Mouse (Mus musculus): ENCODE data around the gene Alyref. TPM values are rescaled to one million over a fixed set of nuclear protein-coding genes. Genes with fewer than 3 reads are reported as not detected.

Gene Alyref
- polyA plus RNA-seq (2014; fragmentation: Illumina TruSeq; extraction: RNeasy Lipid Tissue Mini Kit (QIAGEN cat#74804); ENCODE audit: low read depth, low replicate concordance): 20.8 TPM

DNA sequence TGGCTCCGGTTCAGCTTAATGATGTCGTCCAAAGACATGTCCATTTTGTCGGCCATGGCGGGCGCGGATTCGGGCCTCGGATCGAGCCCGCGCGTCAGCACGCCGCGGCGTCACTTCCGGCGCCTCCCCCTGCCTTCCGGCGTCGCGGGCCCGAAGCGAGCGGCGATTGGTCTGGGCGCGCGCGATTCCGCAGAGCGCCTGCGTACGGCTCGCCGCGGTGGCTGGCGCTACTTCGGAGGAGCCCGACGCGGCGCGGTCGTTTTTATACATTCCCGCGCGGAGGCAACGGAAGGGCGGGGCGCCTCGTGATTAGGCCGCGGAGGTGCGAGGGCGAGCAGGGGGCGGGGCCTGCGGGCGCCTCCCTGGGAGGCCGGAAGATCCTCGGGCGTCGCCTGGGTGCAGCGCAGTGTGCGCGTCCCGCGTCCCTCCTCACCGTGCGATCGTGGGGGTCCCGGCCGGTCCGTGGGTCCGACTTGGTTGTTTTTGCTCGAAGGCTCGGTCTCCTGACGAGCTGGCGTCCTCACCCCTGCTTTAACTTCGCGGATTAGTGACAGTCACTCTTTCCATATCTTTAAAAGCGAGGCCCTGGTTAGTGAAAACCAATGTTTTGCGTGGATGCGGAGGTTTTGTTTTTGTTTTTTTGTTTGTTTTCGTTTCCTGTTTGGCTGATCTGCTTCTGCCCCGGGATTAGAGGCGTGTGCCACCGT lies at the start of gene Alyref, which contains the start of gene Anapc11:
TSS of gene Alyref (minus strand) at position 83 of the 707 bp plus-strand sequence.
TSS of gene Anapc11 (plus strand) at position 139 of the 707 bp plus-strand sequence.

GRCm38 (mm10) chr11:120643601-120643987 lies 45.4 kb upstream of the Alyref start, which contains the start of gene Pycr1:
Gene Pycr1, minus strand, starts transcription at chr11:120643769.

GRCm38 (mm10) chr11:120633520-120634343 lies 35.6 kb upstream of the Alyref start, which contains the start of gene Mafg:
Gene Mafg, minus strand, starts transcription at chr11:120633600.

DNA sequence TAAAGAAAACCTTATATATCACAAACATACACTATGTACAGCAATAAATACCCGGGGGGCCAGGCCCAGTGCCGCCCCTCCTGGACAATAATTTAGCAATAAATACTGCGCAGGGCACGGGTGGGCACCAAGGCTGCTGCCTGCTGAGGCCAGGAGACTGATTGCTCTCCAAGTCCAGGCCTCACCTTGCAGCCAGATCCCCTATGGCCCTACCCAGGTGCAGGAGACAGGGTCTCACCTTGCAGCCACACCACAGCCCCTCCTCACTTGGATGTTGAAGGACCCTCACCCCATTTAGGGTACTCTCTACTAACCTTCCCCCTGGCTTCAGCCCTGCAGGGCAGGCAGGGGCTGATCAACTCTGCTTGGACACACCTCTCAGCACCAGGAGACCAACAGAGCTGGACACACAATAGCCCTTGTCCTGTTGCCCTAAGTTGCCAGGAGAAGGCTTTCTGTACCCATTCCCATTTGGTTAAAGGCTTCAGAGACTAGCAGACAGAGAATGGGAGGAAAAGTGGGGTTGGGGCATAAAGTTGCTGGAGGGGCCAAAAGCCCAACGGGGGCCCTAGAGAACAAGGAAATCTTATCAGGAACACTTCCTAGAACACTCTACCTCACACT lies 27.1 kb upstream of the Alyref start, which contains the start of gene Sirt7:
TSS of gene Sirt7 (minus strand) at position 89 of the 624 bp plus-strand sequence.

GRCm38 (mm10) chr11:120617519-120618112 lies 19.5 kb upstream of the Alyref start, which contains the start of gene Pcyt2:
Gene Pcyt2, minus strand, starts transcription at chr11:120617936.

DNA sequence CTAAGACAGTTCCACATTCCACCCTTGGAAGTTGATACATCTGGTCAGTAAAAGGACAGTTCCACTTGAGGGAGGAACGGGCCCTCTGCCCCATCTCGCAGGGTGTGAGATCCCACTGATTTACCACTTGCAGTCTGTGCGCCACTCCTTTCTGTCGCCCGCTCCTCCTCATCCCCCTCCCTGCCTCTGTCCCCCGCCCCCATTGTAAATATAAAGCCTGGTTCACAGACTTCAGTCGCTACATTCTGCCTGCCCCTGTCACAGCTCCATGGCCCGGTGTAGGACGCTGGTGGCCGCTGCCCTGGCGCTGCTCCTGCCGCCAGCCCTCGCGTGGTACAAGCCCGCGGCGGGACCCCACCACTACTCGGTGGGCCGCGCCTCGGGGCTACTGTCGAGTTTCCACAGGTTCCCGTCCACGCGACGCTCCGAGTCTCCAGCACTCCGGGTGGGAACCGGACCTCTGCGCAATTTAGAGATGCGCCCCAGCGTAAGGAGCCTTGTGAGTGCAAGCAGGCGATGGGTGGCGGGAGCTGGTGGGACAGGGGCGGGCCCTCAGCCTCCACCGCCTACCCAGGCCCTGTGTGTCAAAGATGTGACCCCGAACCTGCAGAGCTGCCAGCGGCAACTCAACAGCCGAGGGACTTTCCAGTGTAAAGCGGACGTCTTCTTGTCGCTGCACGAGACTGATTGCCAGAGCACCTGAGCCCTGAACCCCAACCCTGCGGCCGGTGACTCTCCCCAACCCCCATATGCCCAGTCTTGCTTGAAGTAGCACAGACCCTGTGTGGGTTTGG lies 10.3 kb upstream of the Alyref start, which contains the start of gene Npb:
TSS of gene Npb (plus strand) at position 237 of the 794 bp plus-strand sequence.

DNA sequence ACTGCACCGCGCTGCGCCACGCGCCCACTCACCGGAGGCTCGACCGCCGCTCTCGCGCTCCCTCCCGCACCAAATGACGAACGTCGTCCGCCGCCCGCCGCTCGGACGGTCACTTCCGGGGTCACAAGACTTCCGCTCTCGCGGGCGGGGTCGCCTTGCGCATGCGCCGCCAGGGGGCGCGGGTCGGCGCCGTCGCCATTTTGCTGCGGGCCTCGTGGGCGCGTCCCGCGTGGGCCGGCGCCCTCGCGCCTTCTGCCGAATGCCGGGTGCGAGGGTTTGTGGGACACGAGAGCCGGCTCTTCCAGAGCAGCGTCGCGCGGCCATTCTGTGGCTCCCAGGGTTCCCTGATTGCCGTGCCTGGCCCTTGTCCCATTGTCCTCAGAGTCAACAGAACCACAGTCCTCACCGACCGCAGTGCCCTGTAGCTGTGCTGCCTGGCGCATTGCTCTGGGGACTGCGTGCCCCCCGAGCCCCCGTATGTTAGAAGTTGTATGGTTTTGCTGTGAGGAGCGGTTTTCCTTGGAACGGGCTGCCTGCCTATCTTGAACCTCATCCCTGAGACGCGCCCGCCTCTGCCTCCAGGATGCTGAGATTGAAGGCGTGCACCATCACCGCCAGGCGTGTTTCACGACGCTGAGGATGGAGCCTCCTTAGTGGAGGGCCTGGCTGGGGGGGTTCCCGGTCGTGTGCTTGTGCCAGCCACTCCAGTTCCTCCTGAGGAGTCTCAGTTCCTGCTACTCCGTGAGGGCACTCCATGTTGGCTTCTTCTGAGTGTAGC lies 16.5 kb downstream of the Alyref start, which contains the start of gene Arhgdia:
TSS of gene Arhgdia (minus strand) at position 135 of the 778 bp plus-strand sequence.

GRCm38 (mm10) chr11:120572752-120573584 lies 25.2 kb downstream of the Alyref start, which contains the start of gene P4hb:
Gene P4hb, minus strand, starts transcription at chr11:120573253.

GRCm38 (mm10) chr11:120550810-120551440 lies 47.2 kb downstream of the Alyref start, which contains the start of gene Ppp1r27:
Gene Ppp1r27, minus strand, starts transcription at chr11:120551132.

DNA sequence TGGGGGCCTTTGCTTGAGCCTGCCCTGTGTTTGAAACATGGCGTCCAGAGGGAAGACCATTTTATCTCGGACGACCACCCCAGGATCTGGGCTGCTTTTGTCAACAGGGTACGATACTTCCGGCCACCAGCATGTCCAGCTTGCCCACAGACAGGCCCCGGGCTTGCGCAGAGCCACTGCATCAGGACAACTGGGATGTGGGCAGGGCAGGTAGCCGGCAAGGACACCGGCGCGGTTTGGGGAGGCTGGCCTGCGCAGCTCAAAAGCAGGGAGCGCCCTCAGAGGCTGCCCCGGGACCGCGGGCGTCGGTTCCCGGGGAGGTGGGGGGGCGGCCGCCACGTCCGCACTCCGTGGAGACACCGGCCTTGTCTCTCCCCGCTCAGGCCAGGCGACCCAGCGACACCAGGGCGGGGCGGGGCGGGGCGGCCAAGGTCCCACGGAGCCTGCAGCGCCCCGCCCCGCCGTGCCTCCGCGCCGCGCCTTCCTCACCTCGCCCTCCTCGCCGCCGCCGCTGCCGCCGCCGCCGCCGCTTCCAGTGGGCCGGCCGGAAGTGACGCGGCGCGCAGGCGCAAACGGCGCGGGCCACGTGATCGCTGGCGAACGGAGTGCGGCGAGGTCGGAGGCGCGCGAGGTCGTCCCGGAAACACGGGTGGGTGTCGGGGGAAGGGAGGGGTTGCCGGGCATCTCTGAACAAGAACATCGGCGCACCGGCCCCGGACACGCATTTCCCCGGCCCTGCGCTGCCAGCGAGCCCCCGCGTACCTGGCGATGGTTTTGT lies 48.8 kb downstream of the Alyref start, which contains the start of gene Mcrip1:
TSS of gene Mcrip1 (minus strand) at position 560 of the 778 bp plus-strand sequence.

Other genes with a start within 250 kb of the Alyref start
- gene Actg1, start 249.8 kb downstream of the Alyref start, polyA plus RNA-seq (2014; fragmentation: Illumina TruSeq; extraction: RNeasy Lipid Tissue Mini Kit (QIAGEN cat#74804); ENCODE audit: low read depth, low replicate concordance): 383 TPM
- not detected for gene Fscn2, start 236.8 kb downstream of the Alyref start, polyA plus RNA-seq (2014; fragmentation: Illumina TruSeq; extraction: RNeasy Lipid Tissue Mini Kit (QIAGEN cat#74804); ENCODE audit: low read depth, low replicate concordance)
- 0.29 TPM for gene Faap100, start 219.6 kb downstream of the Alyref start, polyA plus RNA-seq (2014; fragmentation: Illumina TruSeq; extraction: RNeasy Lipid Tissue Mini Kit (QIAGEN cat#74804); ENCODE audit: low read depth, low replicate concordance)
- gene Nploc4, start 160.7 kb downstream of the Alyref start, polyA plus RNA-seq (2014; fragmentation: Illumina TruSeq; extraction: RNeasy Lipid Tissue Mini Kit (QIAGEN cat#74804); ENCODE audit: low read depth, low replicate concordance): 29.9 TPM
- gene Tspan10, start 155.7 kb downstream of the Alyref start, polyA plus RNA-seq (2014; fragmentation: Illumina TruSeq; extraction: RNeasy Lipid Tissue Mini Kit (QIAGEN cat#74804); ENCODE audit: low read depth, low replicate concordance): not detected
- gene Pde6g, start 144.9 kb downstream of the Alyref start, polyA plus RNA-seq (2014; fragmentation: Illumina TruSeq; extraction: RNeasy Lipid Tissue Mini Kit (QIAGEN cat#74804); ENCODE audit: low read depth, low replicate concordance): not detected
- gene Oxld1, start 140.3 kb downstream of the Alyref start, polyA plus RNA-seq (2014; fragmentation: Illumina TruSeq; extraction: RNeasy Lipid Tissue Mini Kit (QIAGEN cat#74804); ENCODE audit: low read depth, low replicate concordance): 1.4 TPM
- 13.4 TPM for gene Ccdc137, start 140.2 kb downstream of the Alyref start, polyA plus RNA-seq (2014; fragmentation: Illumina TruSeq; extraction: RNeasy Lipid Tissue Mini Kit (QIAGEN cat#74804); ENCODE audit: low read depth, low replicate concordance)
- 16.2 TPM for gene Arl16, start 130.8 kb downstream of the Alyref start, polyA plus RNA-seq (2014; fragmentation: Illumina TruSeq; extraction: RNeasy Lipid Tissue Mini Kit (QIAGEN cat#74804); ENCODE audit: low read depth, low replicate concordance)
- 2.4 TPM for gene Mrpl12, start 113.8 kb downstream of the Alyref start, polyA plus RNA-seq (2014; fragmentation: Illumina TruSeq; extraction: RNeasy Lipid Tissue Mini Kit (QIAGEN cat#74804); ENCODE audit: low read depth, low replicate concordance)
- 2.2 TPM for gene Slc25a10, start 106.5 kb downstream of the Alyref start, polyA plus RNA-seq (2014; fragmentation: Illumina TruSeq; extraction: RNeasy Lipid Tissue Mini Kit (QIAGEN cat#74804); ENCODE audit: low read depth, low replicate concordance)
- gene Gcgr, start 67.7 kb downstream of the Alyref start, polyA plus RNA-seq (2014; fragmentation: Illumina TruSeq; extraction: RNeasy Lipid Tissue Mini Kit (QIAGEN cat#74804); ENCODE audit: low read depth, low replicate concordance): not detected
- 1.0 TPM for gene Mcrip1, start 48.6 kb downstream of the Alyref start, polyA plus RNA-seq (2014; fragmentation: Illumina TruSeq; extraction: RNeasy Lipid Tissue Mini Kit (QIAGEN cat#74804); ENCODE audit: low read depth, low replicate concordance)
- not detected for gene Ppp1r27, start 47.2 kb downstream of the Alyref start, polyA plus RNA-seq (2014; fragmentation: Illumina TruSeq; extraction: RNeasy Lipid Tissue Mini Kit (QIAGEN cat#74804); ENCODE audit: low read depth, low replicate concordance)
- gene P4hb, start 25.1 kb downstream of the Alyref start, polyA plus RNA-seq (2014; fragmentation: Illumina TruSeq; extraction: RNeasy Lipid Tissue Mini Kit (QIAGEN cat#74804); ENCODE audit: low read depth, low replicate concordance): 183 TPM
- gene Arhgdia, start 16.7 kb downstream of the Alyref start, polyA plus RNA-seq (2014; fragmentation: Illumina TruSeq; extraction: RNeasy Lipid Tissue Mini Kit (QIAGEN cat#74804); ENCODE audit: low read depth, low replicate concordance): 32.9 TPM
- gene Anapc11, start 56 bp upstream of the Alyref start, polyA plus RNA-seq (2014; fragmentation: Illumina TruSeq; extraction: RNeasy Lipid Tissue Mini Kit (QIAGEN cat#74804); ENCODE audit: low read depth, low replicate concordance): 10.3 TPM
- not detected for gene Npb, start 10.1 kb upstream of the Alyref start, polyA plus RNA-seq (2014; fragmentation: Illumina TruSeq; extraction: RNeasy Lipid Tissue Mini Kit (QIAGEN cat#74804); ENCODE audit: low read depth, low replicate concordance)
- gene Pcyt2, start 19.6 kb upstream of the Alyref start, polyA plus RNA-seq (2014; fragmentation: Illumina TruSeq; extraction: RNeasy Lipid Tissue Mini Kit (QIAGEN cat#74804); ENCODE audit: low read depth, low replicate concordance): 14.4 TPM
- 7.9 TPM for gene Sirt7, start 26.9 kb upstream of the Alyref start, polyA plus RNA-seq (2014; fragmentation: Illumina TruSeq; extraction: RNeasy Lipid Tissue Mini Kit (QIAGEN cat#74804); ENCODE audit: low read depth, low replicate concordance)
- 17.5 TPM for gene Mafg, start 35.2 kb upstream of the Alyref start, polyA plus RNA-seq (2014; fragmentation: Illumina TruSeq; extraction: RNeasy Lipid Tissue Mini Kit (QIAGEN cat#74804); ENCODE audit: low read depth, low replicate concordance)
- gene Pycr1, start 45.4 kb upstream of the Alyref start, polyA plus RNA-seq (2014; fragmentation: Illumina TruSeq; extraction: RNeasy Lipid Tissue Mini Kit (QIAGEN cat#74804); ENCODE audit: low read depth, low replicate concordance): 0.52 TPM
- not detected for gene Myadml2, start 49.8 kb upstream of the Alyref start, polyA plus RNA-seq (2014; fragmentation: Illumina TruSeq; extraction: RNeasy Lipid Tissue Mini Kit (QIAGEN cat#74804); ENCODE audit: low read depth, low replicate concordance)
- not detected for gene Notum, start 62.8 kb upstream of the Alyref start, polyA plus RNA-seq (2014; fragmentation: Illumina TruSeq; extraction: RNeasy Lipid Tissue Mini Kit (QIAGEN cat#74804); ENCODE audit: low read depth, low replicate concordance)
- 2.4 TPM for gene Aspscr1, start 74.6 kb upstream of the Alyref start, polyA plus RNA-seq (2014; fragmentation: Illumina TruSeq; extraction: RNeasy Lipid Tissue Mini Kit (QIAGEN cat#74804); ENCODE audit: low read depth, low replicate concordance)
- gene Cenpx, start 115.4 kb upstream of the Alyref start, polyA plus RNA-seq (2014; fragmentation: Illumina TruSeq; extraction: RNeasy Lipid Tissue Mini Kit (QIAGEN cat#74804); ENCODE audit: low read depth, low replicate concordance): 1.7 TPM
- gene Lrrc45, start 115.6 kb upstream of the Alyref start, polyA plus RNA-seq (2014; fragmentation: Illumina TruSeq; extraction: RNeasy Lipid Tissue Mini Kit (QIAGEN cat#74804); ENCODE audit: low read depth, low replicate concordance): 0.47 TPM
- not detected for gene Rac3, start 123.1 kb upstream of the Alyref start, polyA plus RNA-seq (2014; fragmentation: Illumina TruSeq; extraction: RNeasy Lipid Tissue Mini Kit (QIAGEN cat#74804); ENCODE audit: low read depth, low replicate concordance)
- gene Dcxr, start 128.9 kb upstream of the Alyref start, polyA plus RNA-seq (2014; fragmentation: Illumina TruSeq; extraction: RNeasy Lipid Tissue Mini Kit (QIAGEN cat#74804); ENCODE audit: low read depth, low replicate concordance): not detected
- 1.2 TPM for gene Cbr2, start 133.7 kb upstream of the Alyref start, polyA plus RNA-seq (2014; fragmentation: Illumina TruSeq; extraction: RNeasy Lipid Tissue Mini Kit (QIAGEN cat#74804); ENCODE audit: low read depth, low replicate concordance)
- not detected for gene Hmga1b, start 164.4 kb upstream of the Alyref start, polyA plus RNA-seq (2014; fragmentation: Illumina TruSeq; extraction: RNeasy Lipid Tissue Mini Kit (QIAGEN cat#74804); ENCODE audit: low read depth, low replicate concordance)
- not detected for gene Rfng, start 185.8 kb upstream of the Alyref start, polyA plus RNA-seq (2014; fragmentation: Illumina TruSeq; extraction: RNeasy Lipid Tissue Mini Kit (QIAGEN cat#74804); ENCODE audit: low read depth, low replicate concordance)
- 30.7 TPM for gene Gps1, start 185.9 kb upstream of the Alyref start, polyA plus RNA-seq (2014; fragmentation: Illumina TruSeq; extraction: RNeasy Lipid Tissue Mini Kit (QIAGEN cat#74804); ENCODE audit: low read depth, low replicate concordance)
- 4.8 TPM for gene Dus1l, start 198.0 kb upstream of the Alyref start, polyA plus RNA-seq (2014; fragmentation: Illumina TruSeq; extraction: RNeasy Lipid Tissue Mini Kit (QIAGEN cat#74804); ENCODE audit: low read depth, low replicate concordance)
- gene Fasn, start 226.2 kb upstream of the Alyref start, polyA plus RNA-seq (2014; fragmentation: Illumina TruSeq; extraction: RNeasy Lipid Tissue Mini Kit (QIAGEN cat#74804); ENCODE audit: low read depth, low replicate concordance): 10.8 TPM

All from adrenal gland, adult 10 weeks (tissue).